Mouse (Mus musculus): ENCODE measurements around the gene Olfr248.

- no peak for TF ChIP-seq POLR2A (IDR thresholded peaks at IDR 0.05; ENCODE audit: borderline replicate concordance, control insufficient read depth, low read depth, low read length)
- no peak for TF ChIP-seq CTCF (IDR thresholded peaks at IDR 0.05; ENCODE audit: control insufficient read depth, insufficient read depth, low read length)
Measured at GRCm38 (mm10) chr1:174422959-174423358, 32.1 kb downstream of the Olfr248 start.

Data from bone marrow, adult 2 months (tissue).